Mouse (Mus musculus) embryonic facial prominence, embryonic 15.5 days (tissue): ENCODE data around the gene Psmb3. TPM values are rescaled to one million over a fixed set of nuclear protein-coding genes. Genes with fewer than 3 reads are reported as not detected.
"Not testable (repeated sequence)": the region's sequence is repeated elsewhere in the genome, so short reads cannot be mapped to it uniquely, and the experiment has no call there.

Experiments
- ATAC-seq: fragments of 200-750 bp; cut with Nextera tagmentation; 2 replicates; pipeline ENCODE4 v1.8.0; 2017; ENCODE audit warnings: low read depth, moderate TSS enrichment; ENCODE audit not compliant: insufficient number of reproducible peaks, low FRiP score, low TSS enrichment
- H3K27ac ChIP-seq: fragments of 300-500 bp; sonication (generic); replicated peaks from 2 replicates; pipeline ENCODE4 v1.5.1; 2015; ENCODE audit warnings: mild to moderate bottlenecking, inconsistent platforms
- H3K27me3 ChIP-seq: fragments of 300-500 bp; sonication (generic); 2 replicates; pipeline ENCODE4 v1.6.1; 2015; ENCODE audit warnings: inconsistent platforms
- H3K36me3 ChIP-seq: fragments of 300-500 bp; sonication (generic); 2 replicates; pipeline ENCODE4 v1.6.1; 2015; ENCODE audit warnings: mild to moderate bottlenecking, inconsistent platforms
- H3K4me1 ChIP-seq: fragments of 300-500 bp; sonication (generic); 2 replicates; pipeline ENCODE4 v1.6.1; 2015; ENCODE audit warnings: inconsistent platforms
- H3K4me2 ChIP-seq: fragments of 300-500 bp; sonication (generic); replicated peaks from 2 replicates; pipeline ENCODE4 v1.6.1; 2015; ENCODE audit warnings: mild to moderate bottlenecking, inconsistent platforms
- H3K4me3 ChIP-seq: fragments of 300-500 bp; sonication (generic); replicated peaks from 2 replicates; pipeline ENCODE4 v1.5.1; 2015; ENCODE audit warnings: mild to moderate bottlenecking, inconsistent platforms
- H3K9ac ChIP-seq: fragments of 300-500 bp; sonication (generic); 2 replicates; pipeline ENCODE4 v1.6.1; 2015; ENCODE audit warnings: inconsistent platforms
- H3K9me3 ChIP-seq: fragments of 300-500 bp; sonication (generic); replicated peaks from 2 replicates; pipeline ENCODE4 v1.6.1; 2016; ENCODE audit warnings: inconsistent platforms
- WGBS: fragments of 180-500 bp; shearing (Covaris S2); methylation state at CpG from one replicate; pipeline ENCODE4 v1.1.7; 2015; 5-methylcytosine and 5-hydroxymethylcytosine counted together
- polyA plus RNA-seq: library from polyadenylated mRNA; unstranded; fragments of >200 nt; fragmentation: Nextera tagmentation; extraction: Ambion mirVana; gene quantifications from 2 replicates; pipeline ENCODE4 v1.2.1, GENCODE M21; 2015

Gene Psmb3
- polyA plus RNA-seq, 1 experiment from 2014 or later: 440 TPM

GRCm38 (mm10) chr11:97697891-97698529 lies 5.2 kb upstream of the Psmb3 start:
- Histone ChIP-seq H3K36me3 (no peaks in the 10 kb centered on the region), H3K4me3 (peak overlapping the region; percentile 89), H3K4me1 (peaks cover 64% of the 10 kb centered on the region), H3K4me2 (peak overlapping the region; percentile 89), H3K9me3 (no peaks in the 10 kb centered on the region), H3K27ac (peak overlapping the region; percentile 99), H3K27me3 (no peaks in the 10 kb centered on the region), H3K9ac (peak overlapping the region; percentile 91)
- under 1% methylated on average over 14 of the region's 14 CpGs for WGBS
- no peak for ATAC-seq

DNA sequence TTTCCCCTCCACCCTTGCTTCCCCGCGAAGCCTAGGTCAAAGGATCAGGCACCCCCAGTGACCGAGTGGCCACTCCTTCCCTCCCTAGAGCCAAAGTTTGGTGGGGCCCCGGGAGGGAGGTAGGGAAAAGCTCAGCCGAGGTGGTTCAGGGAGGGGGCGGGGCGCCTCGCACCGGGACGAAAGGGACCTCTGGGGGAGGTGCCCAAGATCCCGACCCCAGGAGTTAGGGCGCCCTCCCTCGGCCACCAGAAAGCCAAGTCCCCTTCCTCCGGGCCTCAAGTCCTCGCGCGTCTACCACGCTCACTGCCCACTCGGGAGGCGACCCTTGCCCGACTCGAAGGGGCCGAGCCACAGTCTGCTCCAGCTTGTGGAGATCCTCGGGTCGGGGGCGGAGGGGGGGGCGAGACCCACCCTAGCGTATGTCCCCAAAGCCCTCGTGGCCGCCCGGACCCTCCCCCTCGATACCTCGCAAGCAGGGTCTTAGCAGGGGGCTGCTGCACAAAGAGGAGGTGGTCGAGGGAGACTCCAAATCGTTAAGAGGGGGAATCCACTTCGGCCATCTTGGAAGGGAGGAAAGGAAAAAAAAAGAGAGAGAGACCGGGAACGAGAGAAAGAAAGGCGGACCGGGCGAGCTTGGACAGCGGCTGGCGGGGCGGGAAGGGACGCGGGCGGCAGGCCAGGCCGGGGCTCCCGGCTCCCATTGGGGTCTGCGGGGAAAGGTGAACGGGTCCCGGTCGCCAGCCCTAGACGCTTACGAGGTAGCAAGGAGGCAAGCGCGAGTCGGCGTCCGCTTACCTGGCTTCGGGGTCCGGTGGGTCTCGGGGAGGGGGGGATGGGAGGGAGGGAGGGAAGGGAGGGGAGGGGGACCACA lies 4.2 kb upstream of the Psmb3 start:
- Histone ChIP-seq H3K36me3 (no peaks in the 10 kb centered on the region), H3K27ac (peak overlapping the region; percentile 99), H3K4me2 (peak overlapping the region; percentile 89), H3K4me1 (peaks cover 66% of the 10 kb centered on the region), H3K27me3 (no peaks in the 10 kb centered on the region), H3K9ac (peak overlapping the region; percentile 91), H3K9me3 (no peaks in the 10 kb centered on the region), H3K4me3 (peak overlapping the region; percentile 89)
- no peak for ATAC-seq
- 1% methylated on average over 55 of the region's 63 CpGs for WGBS

DNA sequence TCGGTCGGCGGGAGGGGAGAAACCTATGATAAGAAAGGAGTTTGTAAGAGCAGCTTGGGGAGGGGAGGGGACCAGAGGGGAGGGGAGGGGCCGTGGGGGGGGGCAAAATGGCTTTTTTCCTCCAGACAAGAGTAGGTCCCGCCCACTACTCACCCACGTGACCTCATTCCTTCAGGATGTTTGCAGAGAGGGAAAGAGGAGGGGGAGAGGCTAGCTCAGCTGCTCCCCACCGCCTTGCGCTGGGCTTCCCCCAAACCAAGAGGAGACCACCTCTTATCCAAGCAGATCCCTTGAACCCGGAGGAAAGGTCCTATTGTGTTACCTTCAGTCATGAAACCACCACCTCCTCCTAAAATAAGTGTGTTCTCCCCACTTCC lies 3.6 kb upstream of the Psmb3 start:
- peak; percentile 59 for ATAC-seq
- peak overlapping the region; percentile 89 for H3K4me3 ChIP-seq
- WGBS: 3% methylated on average over 6 of the region's 9 CpGs

DNA sequence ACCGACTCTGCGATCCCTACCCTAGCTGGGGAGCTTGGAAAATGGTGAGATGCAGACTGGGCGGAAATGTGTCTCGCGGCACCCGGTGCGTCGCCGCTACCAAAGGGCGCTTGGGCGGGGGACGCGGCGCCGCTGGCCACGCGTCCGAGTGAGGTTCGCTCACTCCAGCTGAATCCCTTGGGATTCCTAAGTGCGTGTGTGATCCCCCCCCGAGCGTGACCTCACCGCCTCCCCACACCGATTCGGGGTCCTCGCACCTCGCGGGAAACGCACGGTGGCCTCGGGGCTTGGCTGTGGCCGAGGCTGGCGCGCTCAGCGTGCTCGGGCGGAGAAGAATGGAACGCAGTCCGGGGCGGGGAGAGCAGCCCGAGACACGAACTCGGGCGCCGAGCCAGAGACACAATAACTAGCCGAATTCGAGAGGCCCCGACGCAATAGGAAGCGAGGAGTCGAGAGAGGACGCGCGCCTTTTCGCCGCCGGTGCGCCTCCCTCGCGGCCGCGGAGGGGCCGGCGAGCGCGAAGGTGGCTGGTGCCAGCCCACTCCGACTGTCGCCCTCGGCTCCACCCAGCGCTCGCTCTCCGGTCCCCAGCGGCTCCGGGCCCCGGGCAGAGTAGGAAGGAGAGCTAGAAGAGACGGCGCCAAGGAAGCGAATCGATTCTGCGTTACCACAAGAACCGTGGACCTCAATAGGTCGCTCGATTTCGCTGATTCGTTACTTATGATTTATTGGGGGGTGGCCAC lies 3.0 kb upstream of the Psmb3 start, which contains the start of gene Pcgf2:
Gene Pcgf2 (minus strand): TSS at position 495 of the 743 bp plus-strand sequence.
- WGBS: under 1% methylated on average over 85 of the region's 85 CpGs
- peak; percentile 7; the same call in 1 of the 2 replicates for ATAC-seq
- H3K4me1 ChIP-seq: peaks cover 62% of the 10 kb centered on the region

More for the DNA sequence above, 3.6 kb upstream of the Psmb3 start:
- peak overlapping the region; percentile 91 for H3K9ac ChIP-seq
- no peaks in the 10 kb centered on the region for H3K9me3 ChIP-seq
- H3K27ac ChIP-seq: peak overlapping the region; percentile 99
- peaks cover 66% of the 10 kb centered on the region for H3K4me1 ChIP-seq
- no peaks in the 10 kb centered on the region for H3K36me3 ChIP-seq
- no peaks in the 10 kb centered on the region for H3K27me3 ChIP-seq
- H3K4me2 ChIP-seq: peak overlapping the region; percentile 89

GRCm38 (mm10) chr11:97700746-97701580 lies 2.2 kb upstream of the Psmb3 start:
- 18% methylated on average over 30 of the region's 30 CpGs for WGBS
- no peak for ATAC-seq
- H3K4me1 ChIP-seq: peaks cover 54% of the 10 kb centered on the region
- H3K36me3 ChIP-seq: 0 out of 2 replicates have a peak, but pooled peaks cover 2% of the 10 kb centered on the region
- H3K4me2 ChIP-seq: peak overlapping the region; percentile 89
- peak overlapping the region; percentile 89 for H3K4me3 ChIP-seq
- no peaks in the 10 kb centered on the region for H3K9me3 ChIP-seq
- H3K9ac ChIP-seq: peak overlapping the region; percentile 62
- no peaks in the 10 kb centered on the region for H3K27me3 ChIP-seq
- H3K27ac ChIP-seq: peak overlapping the region; percentile 99

More for the DNA sequence above, 3.0 kb upstream of the Psmb3 start, which contains the start of gene Pcgf2:
- peak within 1 kb of the TSS; percentile 89 for H3K4me3 ChIP-seq
- no peaks in the 10 kb centered on the region for H3K36me3 ChIP-seq
- peak within 1 kb of the TSS; percentile 89 for H3K4me2 ChIP-seq
- H3K9me3 ChIP-seq: no peaks in the 10 kb centered on the region
- peak within 1 kb of the TSS; percentile 91 for H3K9ac ChIP-seq
- H3K27me3 ChIP-seq: no peaks in the 10 kb centered on the region
- H3K27ac ChIP-seq: peak within 1 kb of the TSS; percentile 99

DNA sequence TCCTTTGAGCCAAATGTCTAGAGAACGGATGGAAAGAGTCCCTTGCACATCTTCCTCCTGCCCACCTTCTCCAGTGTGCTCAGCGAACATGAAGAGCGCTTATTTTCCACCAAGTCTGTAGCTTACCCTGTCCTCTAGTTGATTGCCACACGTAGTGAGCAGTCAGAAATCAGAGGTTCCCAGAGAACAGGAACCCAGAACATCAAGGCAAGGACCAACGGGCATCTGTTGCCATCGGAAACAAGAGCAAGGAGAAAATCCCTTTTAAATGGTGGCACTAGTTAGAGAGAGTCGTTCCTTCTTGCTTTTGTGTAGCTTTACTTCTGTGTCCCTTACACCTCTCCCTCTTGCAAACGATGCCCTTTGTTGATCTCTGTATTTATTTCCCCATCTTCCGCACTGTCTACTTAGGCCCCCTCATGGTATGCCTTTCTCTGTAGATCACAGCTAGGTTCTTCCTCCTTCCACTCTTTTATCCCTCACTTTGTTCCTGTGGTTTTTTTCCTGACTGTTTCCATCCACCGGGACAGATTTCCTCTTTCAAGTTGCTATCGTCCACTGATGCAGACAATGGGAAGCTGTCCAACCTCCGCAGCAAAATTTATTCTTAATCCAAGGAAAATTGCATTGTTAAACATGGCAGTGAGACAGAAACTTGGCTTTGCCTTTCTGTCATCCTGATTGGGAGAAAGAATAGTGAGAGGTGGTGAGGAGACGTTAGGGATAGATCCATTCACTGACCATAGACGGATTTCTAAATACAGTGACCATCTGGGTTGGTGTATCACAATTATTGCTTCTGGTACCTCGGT lies 1.4 kb upstream of the Psmb3 start:
- H3K4me2 ChIP-seq: peak overlapping the region; percentile 89
- H3K27me3 ChIP-seq: no peaks in the 10 kb centered on the region
- peaks cover 46% of the 10 kb centered on the region for H3K4me1 ChIP-seq
- H3K36me3 ChIP-seq: peaks cover 9% of the 10 kb centered on the region
- H3K9ac ChIP-seq: no peak overlapping the region
- ATAC-seq: no peak
- WGBS: 52% methylated on average over 15 of the region's 15 CpGs
- no peaks in the 10 kb centered on the region for H3K9me3 ChIP-seq
- peak overlapping the region; percentile 89 for H3K4me3 ChIP-seq
- H3K27ac ChIP-seq: peak overlapping the region; percentile 22; the same call in 1 of the 2 replicates

GRCm38 (mm10) chr11:97702393-97702745 lies 830 bp upstream of the Psmb3 start:
- no peak for ATAC-seq

GRCm38 (mm10) chr11:97710067-97710466 lies 6.9 kb downstream of the Psmb3 start:
- ATAC-seq, H3K9ac ChIP-seq, H3K4me2 ChIP-seq, H3K4me3 ChIP-seq, H3K4me1 ChIP-seq, H3K27ac ChIP-seq, H3K9me3 ChIP-seq, H3K27me3 ChIP-seq: not testable (repeated sequence)
- peaks cover 70% of the 10 kb centered on the region for H3K36me3 ChIP-seq
- WGBS: 84% methylated on average over 2 of the region's 2 CpGs

More at GRCm38 (mm10) chr11:97702393-97702745, 830 bp upstream of the Psmb3 start:
- Histone ChIP-seq H3K4me3 (peak overlapping the region; percentile 87), H3K4me1 (peaks cover 41% of the 10 kb centered on the region), H3K27me3 (no peaks in the 10 kb centered on the region), H3K9ac (peak overlapping the region; percentile 63), H3K36me3 (peaks cover 15% of the 10 kb centered on the region), H3K27ac (peak overlapping the region; percentile 92), H3K9me3 (no peaks in the 10 kb centered on the region), H3K4me2 (peak overlapping the region; percentile 79)
- WGBS: 1% methylated on average over 24 of the region's 24 CpGs

- Histone ChIP-seq H3K9me3 (no peaks in the 10 kb centered on the region), H3K36me3 (peaks cover 66% of the 10 kb centered on the region), H3K9ac (no peak overlapping the region), H3K27ac (no peak overlapping the region), H3K4me2 (no peak overlapping the region), H3K4me3 (no peak overlapping the region), H3K4me1 (no peaks in the 10 kb centered on the region), H3K27me3 (no peaks in the 10 kb centered on the region)
- ATAC-seq: no peak
- WGBS: 70% methylated on average over 13 of the region's 13 CpGs
These were observed 8.2 kb downstream of the Psmb3 start for GRCm38 (mm10) chr11:97711200-97711900.
